Mouse (Mus musculus) Muller cell, postnatal 12 days (primary cell): ENCODE data around the gene St6galnac1.
A peak's percentile ranks its signal among the peaks of the same experiment; 100 is the strongest.
"Not testable (repeated sequence)": the region's sequence is repeated elsewhere in the genome, so short reads cannot be mapped to it uniquely, and the experiment has no call there.

ENCODE experiments used
- DNase-seq: peaks from one replicate; pipeline ENCODE4 v3.0.0-alpha.2; 2015; ENCODE audit errors: inconsistent ontology term

The St6galnac1 gene

GRCm38 (mm10) chr11:116775407-116775806, at the start of gene St6galnac1:
Gene St6galnac1 (minus strand): TSS chr11:116775507.
- no peak for DNase-seq

GRCm38 (mm10) chr11:116823885-116824284, 48.6 kb upstream of the St6galnac1 start:
- DNase-seq = not testable (repeated sequence)

GRCm38 (mm10) chr11:116823255-116823654, 47.9 kb upstream of the St6galnac1 start:
- no peak for DNase-seq

- no peak for DNase-seq
Observed at GRCm38 (mm10) chr11:116822626-116823025, 47.3 kb upstream of the St6galnac1 start.

GRCm38 (mm10) chr11:116822215-116822614, 46.9 kb upstream of the St6galnac1 start:
- peak; percentile 55 for DNase-seq

- peak; percentile 95 for DNase-seq
Observed at GRCm38 (mm10) chr11:116821057-116821940, 46.0 kb upstream of the St6galnac1 start.

GRCm38 (mm10) chr11:116819932-116820593, 44.8 kb upstream of the St6galnac1 start:
- DNase-seq = peak; percentile 75

GRCm38 (mm10) chr11:116818722-116819121, 43.4 kb upstream of the St6galnac1 start:
- DNase-seq = no peak

- no peak for DNase-seq
Observed at GRCm38 (mm10) chr11:116817567-116817966, 42.3 kb upstream of the St6galnac1 start.

GRCm38 (mm10) chr11:116816769-116817168, 41.5 kb upstream of the St6galnac1 start:
- DNase-seq = peak; percentile 98

- no peak for DNase-seq
Observed at GRCm38 (mm10) chr11:116814884-116815415, 39.6 kb upstream of the St6galnac1 start.

- DNase-seq = peak; percentile 95
Observed at GRCm38 (mm10) chr11:116814076-116814883, 39.0 kb upstream of the St6galnac1 start.

- no peak for DNase-seq
Observed at GRCm38 (mm10) chr11:116813610-116814009, 38.3 kb upstream of the St6galnac1 start.

GRCm38 (mm10) chr11:116812793-116813529, 37.7 kb upstream of the St6galnac1 start:
- peak; percentile 63 for DNase-seq

GRCm38 (mm10) chr11:116810983-116811901, 35.9 kb upstream of the St6galnac1 start:
- peak; percentile 99 for DNase-seq

GRCm38 (mm10) chr11:116810528-116810927, 35.2 kb upstream of the St6galnac1 start:
- DNase-seq = no peak

GRCm38 (mm10) chr11:116809520-116809919, 34.2 kb upstream of the St6galnac1 start:
- DNase-seq = peak; percentile 33

GRCm38 (mm10) chr11:116808811-116809395, 33.6 kb upstream of the St6galnac1 start:
- DNase-seq = no peak

- DNase-seq = peak; percentile 90
Observed at GRCm38 (mm10) chr11:116807938-116808606, 32.8 kb upstream of the St6galnac1 start.
